Mouse (Mus musculus) stomach, embryonic 14.5 days (tissue): ENCODE data around the gene Rora. TPM values are rescaled to one million over a fixed set of nuclear protein-coding genes. Genes with fewer than 3 reads are reported as not detected.
A peak's percentile ranks its signal among the peaks of the same experiment; 100 is the strongest.

ENCODE experiments used
- ATAC-seq: fragments of 200-750 bp; cut with Nextera tagmentation; 2 replicates; pipeline ENCODE4 v1.8.0; 2017; ENCODE audit warnings: low read depth, moderate TSS enrichment; ENCODE audit not compliant: insufficient number of reproducible peaks, insufficient read depth, low FRiP score
- H3K27ac ChIP-seq: fragments of 300-500 bp; sonication (generic); 2 replicates; pipeline ENCODE4 v1.5.1; 2014; ENCODE audit warnings: mild to moderate bottlenecking, low read length, moderate library complexity, mixed read lengths
- H3K27me3 ChIP-seq: fragments of 300-500 bp; sonication (generic); 2 replicates; pipeline ENCODE4 v1.6.1; 2014; ENCODE audit warnings: low read length, control low read depth, mixed read lengths; ENCODE audit not compliant: control insufficient read depth, insufficient read depth
- H3K36me3 ChIP-seq: fragments of 300-500 bp; sonication (generic); 2 replicates; pipeline ENCODE4 v1.6.1; 2014; ENCODE audit warnings: mild to moderate bottlenecking, control low read depth, low read length, moderate library complexity, mixed read lengths; ENCODE audit not compliant: control insufficient read depth, insufficient read depth
- H3K4me1 ChIP-seq: fragments of 300-500 bp; sonication (generic); 2 replicates; pipeline ENCODE4 v1.6.1; 2014; ENCODE audit warnings: low read length, control low read depth, mixed read lengths; ENCODE audit not compliant: control insufficient read depth, insufficient read depth
- H3K4me2 ChIP-seq: fragments of 300-500 bp; sonication (generic); replicated peaks from 2 replicates; pipeline ENCODE4 v1.6.1; 2014; ENCODE audit warnings: low read depth, low read length, control low read depth
- H3K4me3 ChIP-seq: fragments of 300-500 bp; sonication (generic); 2 replicates; pipeline ENCODE4 v1.5.1; 2014; ENCODE audit warnings: low read depth, low read length, control low read depth
- H3K9ac ChIP-seq: fragments of 300-500 bp; sonication (generic); replicated peaks from 2 replicates; pipeline ENCODE4 v1.6.1; 2014; ENCODE audit warnings: low read depth, mild to moderate bottlenecking, control low read depth, low read length, moderate library complexity, mixed read lengths
- H3K9me3 ChIP-seq: fragments of 300-500 bp; sonication (generic); 2 replicates; pipeline ENCODE4 v1.6.1; 2016; ENCODE audit warnings: low read depth, low read length, control low read depth; ENCODE audit not compliant: control insufficient read depth
- WGBS: fragments of 180-500 bp; shearing (Covaris S2); extraction: QIAGEN DNeasy Blood & Tissue Kit; methylation state at CpG from one replicate; pipeline ENCODE4 v1.1.7; 2014; 5-methylcytosine and 5-hydroxymethylcytosine counted together
- polyA plus RNA-seq: library from polyadenylated mRNA; unstranded; fragments of >200 nt; fragmentation: Nextera tagmentation; extraction: Ambion mirVana; gene quantifications from 2 replicates; pipeline ENCODE4 v1.2.1, GENCODE M21; 2014

The Rora gene
- polyA plus RNA-seq, 1 experiment from 2014 or later = 7.1 TPM

DNA sequence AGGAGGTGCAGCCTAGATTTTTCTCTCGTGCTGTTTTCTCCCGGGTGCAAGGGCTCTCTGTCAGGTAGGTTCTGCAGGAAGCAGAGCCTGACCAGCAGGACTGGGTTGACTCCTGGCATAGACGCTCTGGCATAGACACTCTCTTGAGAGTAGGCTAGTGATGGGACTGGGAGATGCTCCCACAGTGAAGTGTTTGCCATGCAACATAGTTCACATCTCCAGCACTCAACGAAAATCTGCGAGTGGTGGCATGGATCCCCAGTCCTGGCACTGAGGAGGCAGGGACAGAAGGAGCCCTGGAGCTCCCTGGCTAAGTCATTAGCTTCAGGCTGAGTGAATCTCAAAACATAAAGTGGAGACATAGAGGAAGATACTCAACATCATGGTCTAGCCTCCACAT is 483.2 kb downstream of the Rora start:
- WGBS = 87% methylated on average over 5 of the region's 5 CpGs
- no peaks in the 10 kb centered on the region for H3K36me3 ChIP-seq

GRCm38 (mm10) chr9:69137398-69137797 is 483.8 kb downstream of the Rora start:
- Histone ChIP-seq H3K27ac (no peak overlapping the region), H3K9me3 (no peaks in the 10 kb centered on the region), H3K4me2 (no peak overlapping the region), H3K9ac (no peak overlapping the region), H3K27me3 (no peaks in the 10 kb centered on the region), H3K4me3 (no peak overlapping the region), H3K4me1 (peaks cover 8% of the 10 kb centered on the region; the same call in 1 of the 2 replicates), H3K36me3 (no peaks in the 10 kb centered on the region)
- 68% methylated on average over 10 of the region's 10 CpGs for WGBS
- no peak for ATAC-seq

More for the DNA sequence above, 483.2 kb downstream of the Rora start:
- Histone ChIP-seq H3K4me1 (peaks cover 8% of the 10 kb centered on the region; the same call in 1 of the 2 replicates), H3K27me3 (no peaks in the 10 kb centered on the region), H3K4me2 (no peak overlapping the region), H3K4me3 (no peak overlapping the region), H3K9me3 (no peaks in the 10 kb centered on the region), H3K9ac (no peak overlapping the region), H3K27ac (no peak overlapping the region)
- ATAC-seq = no peak

DNA sequence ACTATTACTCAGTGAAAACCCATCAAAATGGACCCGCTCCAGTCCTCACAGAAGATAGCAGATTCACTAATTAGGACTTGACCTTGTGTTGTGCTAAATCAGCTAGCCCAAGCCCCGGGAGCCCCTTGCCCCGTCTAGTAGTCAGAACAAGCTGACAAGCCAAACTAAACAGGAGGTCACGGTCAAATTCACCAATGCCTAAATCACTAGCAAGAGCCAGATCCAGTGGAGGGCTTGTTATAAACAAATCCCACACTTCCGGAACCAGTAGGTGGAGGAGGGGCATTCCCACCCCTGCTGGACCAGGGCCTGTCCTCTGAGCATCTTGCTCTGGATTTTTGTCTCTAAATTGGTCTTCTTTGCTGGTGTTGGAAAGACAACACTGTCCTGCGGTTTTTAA is 486.6 kb downstream of the Rora start:
- 45% methylated on average over 6 of the region's 6 CpGs for WGBS
- Histone ChIP-seq H3K4me1 (no peaks in the 10 kb centered on the region), H3K27me3 (no peaks in the 10 kb centered on the region), H3K9ac (no peak overlapping the region), H3K27ac (no peak overlapping the region), H3K36me3 (no peaks in the 10 kb centered on the region), H3K4me2 (no peak overlapping the region), H3K4me3 (no peak overlapping the region), H3K9me3 (no peaks in the 10 kb centered on the region)
- no peak for ATAC-seq

DNA sequence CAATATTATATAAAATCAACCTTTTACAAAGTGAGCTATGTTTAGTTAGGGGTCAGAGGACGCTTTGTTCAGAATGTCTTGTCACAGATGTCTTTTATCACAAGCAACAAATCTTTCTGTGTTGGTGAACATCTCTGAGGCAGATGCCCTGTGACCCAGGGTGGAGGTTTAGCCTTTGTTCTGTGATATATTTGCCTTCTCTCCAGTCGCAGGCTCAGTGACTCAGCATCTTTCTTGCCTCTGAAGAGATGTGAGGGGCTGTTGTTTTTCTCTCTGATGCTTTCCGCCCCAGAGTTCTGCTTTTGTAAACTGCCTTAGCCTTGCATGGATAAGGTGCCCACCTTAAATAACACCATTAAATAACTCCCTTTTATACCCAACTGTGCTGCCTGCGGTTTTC is 488.3 kb downstream of the Rora start:
- Histone ChIP-seq H3K27ac (no peak overlapping the region), H3K36me3 (no peaks in the 10 kb centered on the region), H3K4me3 (no peak overlapping the region), H3K4me1 (no peaks in the 10 kb centered on the region), H3K9me3 (peaks cover 4% of the 10 kb centered on the region; the same call in 1 of the 2 replicates), H3K27me3 (no peaks in the 10 kb centered on the region), H3K9ac (no peak overlapping the region), H3K4me2 (no peak overlapping the region)
- WGBS = 56% methylated on average over 4 of the region's 4 CpGs
- no peak for ATAC-seq

DNA sequence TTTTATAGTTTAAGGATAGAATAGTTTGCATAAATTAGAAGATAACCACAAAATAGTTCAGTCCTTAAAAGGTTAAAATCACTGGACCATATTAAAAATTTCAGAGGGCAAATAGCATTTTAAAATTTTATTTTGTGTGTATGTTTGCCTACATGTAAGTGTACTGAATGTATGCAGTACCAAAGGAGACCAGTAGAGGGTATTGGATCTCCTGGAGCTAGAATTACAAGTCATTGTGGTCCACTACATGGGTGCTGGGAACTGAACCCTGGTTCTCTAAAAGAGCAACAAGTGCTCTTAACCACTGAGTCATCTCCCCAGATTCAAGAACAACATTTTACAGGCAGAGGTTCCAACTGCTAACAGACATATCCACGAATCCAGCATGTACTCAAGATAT is 493.4 kb downstream of the Rora start:
- Histone ChIP-seq H3K36me3 (no peaks in the 10 kb centered on the region), H3K27ac (no peak overlapping the region), H3K4me2 (no peak overlapping the region), H3K4me3 (no peak overlapping the region), H3K9me3 (peaks cover 4% of the 10 kb centered on the region; the same call in 1 of the 2 replicates), H3K4me1 (0 out of 2 replicates have a peak, but pooled peaks cover 4% of the 10 kb centered on the region), H3K27me3 (no peaks in the 10 kb centered on the region), H3K9ac (no peak overlapping the region)
- 90% methylated on average over 1 of the region's 1 CpGs for WGBS
- no peak for ATAC-seq

DNA sequence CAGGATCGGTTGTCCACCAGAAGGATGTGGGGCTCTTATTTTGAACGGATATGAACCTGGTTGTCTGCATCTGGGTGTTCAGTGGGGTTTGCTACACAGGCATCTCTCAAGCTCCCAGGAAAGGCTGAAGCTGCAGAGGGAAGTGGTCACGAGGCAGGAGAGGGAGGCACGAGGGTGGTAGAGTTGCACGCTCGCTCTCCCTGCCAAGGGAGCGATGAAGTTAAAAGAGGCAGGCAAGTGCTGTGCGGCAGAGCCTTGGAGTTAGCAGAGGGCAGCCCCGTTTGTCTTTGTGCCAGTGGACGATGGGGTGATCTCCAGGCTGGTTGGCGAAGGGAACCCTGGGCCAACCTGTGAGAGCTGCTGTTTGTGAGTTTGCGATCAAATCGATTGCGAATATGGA is 496.6 kb downstream of the Rora start:
- Histone ChIP-seq H3K4me2 (no peak overlapping the region), H3K9ac (no peak overlapping the region), H3K4me3 (no peak overlapping the region), H3K27me3 (no peaks in the 10 kb centered on the region), H3K4me1 (0 out of 2 replicates have a peak, but pooled peaks cover 4% of the 10 kb centered on the region), H3K9me3 (peaks cover 4% of the 10 kb centered on the region; the same call in 1 of the 2 replicates), H3K36me3 (no peaks in the 10 kb centered on the region), H3K27ac (no peak overlapping the region)
- 61% methylated on average over 14 of the region's 14 CpGs for WGBS
- no peak for ATAC-seq

DNA sequence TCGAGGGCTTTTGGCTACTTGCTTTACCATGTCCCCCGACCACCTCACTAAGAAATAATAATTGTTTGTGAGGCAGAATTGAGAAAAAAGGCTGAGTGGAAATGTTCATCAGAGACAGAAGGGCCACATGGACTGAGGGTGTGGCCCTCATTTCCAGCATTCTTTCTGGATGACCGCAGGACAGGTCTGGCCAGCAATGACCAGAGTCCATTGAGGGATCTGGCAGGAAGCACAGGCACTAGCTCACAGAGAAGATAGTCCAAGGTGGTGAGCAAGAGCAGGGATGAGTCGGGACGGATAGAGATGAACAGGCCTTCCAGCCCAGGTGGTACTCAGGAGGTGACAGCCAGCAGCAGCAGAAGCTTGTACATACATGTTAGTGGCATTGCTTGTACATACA is 501.1 kb downstream of the Rora start:
- Histone ChIP-seq H3K4me2 (no peak overlapping the region), H3K27me3 (no peaks in the 10 kb centered on the region), H3K36me3 (no peaks in the 10 kb centered on the region), H3K9me3 (no peaks in the 10 kb centered on the region), H3K9ac (no peak overlapping the region), H3K27ac (no peak overlapping the region), H3K4me1 (0 out of 2 replicates have a peak, but pooled peaks cover 4% of the 10 kb centered on the region), H3K4me3 (no peak overlapping the region)
- no peak for ATAC-seq
- 88% methylated on average over 5 of the region's 5 CpGs for WGBS

DNA sequence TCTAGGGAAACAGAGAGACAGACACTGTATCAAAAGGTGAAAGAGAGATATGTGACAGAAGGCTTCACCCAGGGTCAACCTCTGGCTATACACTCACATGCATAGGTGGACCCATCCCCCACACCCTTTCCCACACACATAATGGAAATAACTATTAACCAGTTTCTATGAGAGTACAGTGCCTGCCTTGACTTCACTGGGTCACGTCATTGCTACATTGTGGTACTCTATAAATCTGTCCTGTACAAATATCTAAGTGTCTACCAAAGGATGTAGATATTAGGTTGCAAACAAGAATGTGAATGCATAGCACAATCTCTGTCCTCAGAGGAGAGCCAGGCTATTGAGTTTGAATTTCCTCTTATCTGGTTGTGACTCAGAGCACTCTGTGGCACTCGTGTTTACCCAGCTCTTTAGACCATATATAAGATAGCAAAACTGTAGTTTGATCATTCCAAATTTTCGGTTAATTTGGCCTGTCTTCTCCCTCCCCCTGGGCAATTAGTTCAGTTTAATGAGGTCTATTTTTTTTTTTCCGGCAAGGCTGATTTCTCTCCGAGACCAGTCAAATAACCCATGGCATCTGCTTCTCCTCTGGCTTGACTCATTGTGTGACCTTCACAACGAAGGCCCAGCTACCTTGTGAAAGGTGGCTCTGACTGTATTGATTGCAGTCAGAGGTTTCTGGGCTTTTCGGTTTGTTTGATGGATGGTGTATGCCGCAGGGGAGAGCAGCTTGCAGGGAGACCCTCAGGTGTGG is 502.4 kb downstream of the Rora start:
- 45% methylated on average over 8 of the region's 8 CpGs for WGBS
- Histone ChIP-seq H3K27ac (no peak overlapping the region), H3K9ac (no peak overlapping the region), H3K27me3 (no peaks in the 10 kb centered on the region), H3K36me3 (no peaks in the 10 kb centered on the region), H3K4me2 (no peak overlapping the region), H3K4me1 (0 out of 2 replicates have a peak, but pooled peaks cover 4% of the 10 kb centered on the region), H3K4me3 (no peak overlapping the region), H3K9me3 (no peaks in the 10 kb centered on the region)
- ATAC-seq = peak; percentile 75
